Mouse (Mus musculus) hindbrain, embryonic 16.5 days (tissue): ENCODE data around the gene Bahd1. TPM values are rescaled to one million over a fixed set of nuclear protein-coding genes. Genes with fewer than 3 reads are reported as not detected.
A peak's percentile ranks its signal among the peaks of the same experiment; 100 is the strongest.

ENCODE experiments used
- ATAC-seq: fragments of 200-750 bp; cut with Nextera tagmentation; 2 replicates; pipeline ENCODE4 v1.8.0; 2017; ENCODE audit warnings: moderate TSS enrichment, moderate library complexity
- H3K27ac ChIP-seq: fragments of 300-500 bp; sonication (generic); 2 replicates; pipeline ENCODE4 v1.5.1; 2014; ENCODE audit warnings: low read depth, mild to moderate bottlenecking, control low read depth, low read length, moderate library complexity
- H3K27me3 ChIP-seq: fragments of 300-500 bp; sonication (generic); replicated peaks from 2 replicates; pipeline ENCODE4 v1.6.1; 2014; ENCODE audit warnings: low read length; ENCODE audit not compliant: control insufficient read depth, insufficient read depth
- H3K36me3 ChIP-seq: fragments of 300-500 bp; sonication (generic); 2 replicates; pipeline ENCODE4 v1.6.1; 2014; ENCODE audit warnings: mild to moderate bottlenecking, low read length, moderate library complexity, mixed read lengths; ENCODE audit not compliant: control insufficient read depth, insufficient read depth
- H3K4me1 ChIP-seq: fragments of 300-500 bp; sonication (generic); 2 replicates; pipeline ENCODE4 v1.6.1; 2014; ENCODE audit warnings: low read depth, low read length; ENCODE audit not compliant: control insufficient read depth, insufficient read depth
- H3K4me2 ChIP-seq: fragments of 300-500 bp; sonication (generic); 2 replicates; pipeline ENCODE4 v1.6.1; 2014; ENCODE audit warnings: mild to moderate bottlenecking, low read length, control low read depth, moderate library complexity
- H3K4me3 ChIP-seq: fragments of 300-500 bp; sonication (generic); 2 replicates; pipeline ENCODE4 v1.5.1; 2014; ENCODE audit warnings: mild to moderate bottlenecking, low read length, control low read depth, moderate library complexity
- H3K9ac ChIP-seq: fragments of 300-500 bp; sonication (generic); 2 replicates; pipeline ENCODE4 v1.6.1; 2014; ENCODE audit warnings: low read depth, mild to moderate bottlenecking, control low read depth, low read length, moderate library complexity
- H3K9me3 ChIP-seq: fragments of 300-500 bp; sonication (generic); 2 replicates; pipeline ENCODE4 v1.6.1; 2014; ENCODE audit warnings: mild to moderate bottlenecking, low read length, moderate library complexity; ENCODE audit not compliant: control insufficient read depth
- WGBS: fragments of 180-500 bp; shearing (Covaris S2); extraction: QIAGEN DNeasy Blood & Tissue Kit; methylation state at CpG from one replicate; pipeline ENCODE4 v1.1.7; 2014; 5-methylcytosine and 5-hydroxymethylcytosine counted together
- polyA plus RNA-seq: library from polyadenylated mRNA; unstranded; fragments of >200 nt; fragmentation: Nextera tagmentation; extraction: Ambion mirVana; gene quantifications from 2 replicates; pipeline ENCODE4 v1.2.1, GENCODE M21; 2015

Gene Bahd1
- polyA plus RNA-seq, 1 experiment from 2014 or later = 6.2 TPM

GRCm38 (mm10) chr2:118875316-118875715, 24.9 kb upstream of the Bahd1 start:
- Histone ChIP-seq H3K27ac (no peak overlapping the region), H3K9ac (no peak overlapping the region), H3K4me2 (no peak overlapping the region), H3K9me3 (no peaks in the 10 kb centered on the region), H3K27me3 (no peaks in the 10 kb centered on the region), H3K4me3 (no peak overlapping the region), H3K36me3 (peaks cover 10% of the 10 kb centered on the region; the same call in 1 of the 2 replicates), H3K4me1 (no peaks in the 10 kb centered on the region)
- no peak for ATAC-seq
- 90% methylated on average over 8 of the region's 8 CpGs for WGBS

GRCm38 (mm10) chr2:118876453-118876852, 23.7 kb upstream of the Bahd1 start:
- Histone ChIP-seq H3K27me3 (no peaks in the 10 kb centered on the region), H3K9me3 (no peaks in the 10 kb centered on the region), H3K4me1 (no peaks in the 10 kb centered on the region), H3K36me3 (peaks cover 7% of the 10 kb centered on the region; the same call in 1 of the 2 replicates), H3K27ac (no peak overlapping the region), H3K4me2 (no peak overlapping the region), H3K4me3 (no peak overlapping the region), H3K9ac (no peak overlapping the region)
- 98% methylated on average over 9 of the region's 9 CpGs for whole genome bisulfite sequencing
- no peak for ATAC-seq

GRCm38 (mm10) chr2:118881019-118881418, 19.2 kb upstream of the Bahd1 start:
- Histone ChIP-seq H3K9ac (no peak overlapping the region), H3K36me3 (peaks cover 7% of the 10 kb centered on the region; the same call in 1 of the 2 replicates), H3K27me3 (peaks cover 10% of the 10 kb centered on the region), H3K27ac (no peak overlapping the region), H3K4me2 (no peak overlapping the region), H3K9me3 (no peaks in the 10 kb centered on the region), H3K4me3 (no peak overlapping the region), H3K4me1 (peaks cover 3% of the 10 kb centered on the region; the same call in 1 of the 2 replicates)
- 86% methylated on average over 4 of the region's 4 CpGs for WGBS
- ATAC-seq = no peak

- 88% methylated on average over 5 of the region's 5 CpGs for WGBS
- Histone ChIP-seq H3K4me3 (no peak overlapping the region), H3K4me1 (peaks cover 3% of the 10 kb centered on the region; the same call in 1 of the 2 replicates), H3K9me3 (no peaks in the 10 kb centered on the region), H3K9ac (no peak overlapping the region), H3K4me2 (no peak overlapping the region), H3K36me3 (peaks cover 7% of the 10 kb centered on the region; the same call in 1 of the 2 replicates), H3K27me3 (peaks cover 12% of the 10 kb centered on the region), H3K27ac (no peak overlapping the region)
- no peak for ATAC-seq
Observed at GRCm38 (mm10) chr2:118881956-118882355, 18.2 kb upstream of the Bahd1 start.

- Histone ChIP-seq H3K4me3 (peak overlapping the region; percentile 45), H3K4me1 (peaks cover 5% of the 10 kb centered on the region), H3K27ac (no peak overlapping the region), H3K36me3 (no peaks in the 10 kb centered on the region; the same call in 1 of the 2 replicates), H3K9ac (peak overlapping the region; percentile 52), H3K27me3 (peaks cover 12% of the 10 kb centered on the region), H3K9me3 (no peaks in the 10 kb centered on the region), H3K4me2 (peak overlapping the region; percentile 88)
- 2% methylated on average over 32 of the region's 32 CpGs for WGBS
- ATAC-seq = peak; percentile 82
Observed at GRCm38 (mm10) chr2:118882840-118883679, 17.1 kb upstream of the Bahd1 start.

- peak overlapping the region; percentile 44 for H3K4me2 ChIP-seq
- ATAC-seq = no peak
- no peaks in the 10 kb centered on the region for H3K36me3 ChIP-seq
- peaks cover 16% of the 10 kb centered on the region for H3K27me3 ChIP-seq
- H3K4me1 ChIP-seq = peaks cover 5% of the 10 kb centered on the region
- H3K27ac ChIP-seq = no peak overlapping the region
- no peak overlapping the region for H3K9ac ChIP-seq
- WGBS = 71% methylated on average over 13 of the region's 13 CpGs
- no peak overlapping the region for H3K4me3 ChIP-seq
- no peaks in the 10 kb centered on the region for H3K9me3 ChIP-seq
Observed at GRCm38 (mm10) chr2:118887440-118887839, 12.7 kb upstream of the Bahd1 start.

GRCm38 (mm10) chr2:118887845-118888548, 12.2 kb upstream of the Bahd1 start:
- H3K4me1 ChIP-seq = peaks cover 5% of the 10 kb centered on the region
- H3K27me3 ChIP-seq = peaks cover 17% of the 10 kb centered on the region
- no peak overlapping the region for H3K27ac ChIP-seq
- 0 out of 2 replicates have a peak, but pooled peaks have one; percentile 35 for ATAC-seq
- peak overlapping the region; percentile 44 for H3K4me2 ChIP-seq
- H3K9ac ChIP-seq = peak overlapping the region; percentile 27; the same call in 1 of the 2 replicates
- H3K36me3 ChIP-seq = no peaks in the 10 kb centered on the region
- H3K4me3 ChIP-seq = no peak overlapping the region
- no peaks in the 10 kb centered on the region for H3K9me3 ChIP-seq
- 29% methylated on average over 14 of the region's 14 CpGs for WGBS

GRCm38 (mm10) chr2:118891173-118891572, 9.0 kb upstream of the Bahd1 start:
- H3K9ac ChIP-seq = no peak overlapping the region
- no peak for ATAC-seq
- WGBS = 95% methylated on average over 4 of the region's 4 CpGs
- peaks cover 3% of the 10 kb centered on the region for H3K4me1 ChIP-seq
- H3K27ac ChIP-seq = no peak overlapping the region
- no peak overlapping the region for H3K4me3 ChIP-seq
- no peaks in the 10 kb centered on the region for H3K36me3 ChIP-seq
- no peak overlapping the region for H3K4me2 ChIP-seq
- no peaks in the 10 kb centered on the region for H3K9me3 ChIP-seq
- peaks cover 22% of the 10 kb centered on the region for H3K27me3 ChIP-seq
